Mouse (Mus musculus) brain, embryonic 14.5 days (tissue): ENCODE data around the gene Galr3. TPM values are rescaled to one million over a fixed set of nuclear protein-coding genes. Genes with fewer than 3 reads are reported as not detected.

Source experiments
- DNase-seq: peaks from one replicate; pipeline ENCODE4 v3.0.0-alpha.2; 2011; ENCODE audit warnings: low read depth
- CTCF ChIP-seq: fragments of 200-500 bp; IDR thresholded peaks from 2 replicates; pipeline ENCODE4 v1.5.1; 2012; ENCODE audit warnings: inconsistent platforms, mild to moderate bottlenecking, moderate library complexity, borderline replicate concordance; ENCODE audit not compliant: insufficient read depth, insufficient read length; ENCODE audit errors: extremely low read depth
- POLR2A ChIP-seq: fragments of 200-500 bp; IDR thresholded peaks from 2 replicates; pipeline ENCODE4 v1.6.1; 2012; ENCODE audit warnings: mild to moderate bottlenecking, inconsistent platforms, borderline replicate concordance; ENCODE audit not compliant: poor library complexity, insufficient read depth, insufficient read length, severe bottlenecking; ENCODE audit errors: extremely low read depth
- polyA plus RNA-seq: library from polyadenylated mRNA; depleted of rRNA; stranded (reverse); fragments of >200 nt; gene quantifications from 2 replicates; pipeline ENCODE4 v1.2.3, GENCODE M21; 2012

Gene Galr3
- polyA plus RNA-seq, 1 experiment: 0.19 TPM

GRCm38 (mm10) chr15:79009734-79010133, 32.0 kb upstream of the Galr3 start:
- TF ChIP-seq CTCF: no peak
- no peak for TF ChIP-seq POLR2A
- DNase-seq: no peak

DNA sequence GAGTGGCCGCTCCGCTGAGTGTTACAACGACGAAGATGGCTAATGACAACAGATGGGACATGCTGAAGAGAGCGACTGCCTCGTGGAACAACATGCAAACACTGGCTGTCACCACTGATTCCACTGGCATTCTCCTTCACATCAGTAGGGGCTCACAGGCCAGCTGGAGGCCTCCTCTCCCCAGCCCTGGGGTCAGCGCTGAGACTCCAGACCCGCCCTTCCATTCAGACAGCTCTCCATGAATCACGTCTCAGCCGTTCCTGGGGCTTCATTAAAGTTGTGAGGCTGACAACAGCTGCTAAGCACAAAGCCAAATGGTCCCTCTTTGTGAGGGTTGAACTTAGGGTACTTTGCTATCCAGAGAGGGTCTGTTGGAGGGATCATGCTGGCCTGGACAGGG, 30.1 kb upstream of the Galr3 start:
- peak; percentile 19 for DNase-seq
- TF ChIP-seq POLR2A (no peak), CTCF (no peak)

GRCm38 (mm10) chr15:79013382-79013781, 28.3 kb upstream of the Galr3 start:
- TF ChIP-seq CTCF (no peak), POLR2A (no peak)

DNA sequence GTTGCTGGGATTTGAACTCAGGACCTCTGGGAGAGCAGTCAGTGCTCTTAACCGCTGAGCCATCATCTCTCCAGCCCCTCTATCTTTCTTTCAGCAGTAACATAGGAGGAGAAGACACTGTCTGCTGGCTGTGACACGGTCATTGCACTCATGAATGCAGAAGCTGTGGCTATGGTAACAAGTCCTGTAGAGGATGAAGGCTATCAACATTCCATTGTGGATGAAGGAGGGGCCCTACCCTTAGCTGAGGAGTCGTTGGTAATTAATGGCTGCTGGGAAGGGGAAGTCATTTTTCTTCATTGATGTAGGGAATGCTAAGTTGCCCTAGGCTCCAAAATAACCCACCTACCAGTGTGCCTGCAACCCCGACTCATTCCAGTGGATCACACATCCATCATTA, 23.5 kb upstream of the Galr3 start:
- TF ChIP-seq CTCF: no peak
- no peak for DNase-seq

More at GRCm38 (mm10) chr15:79013382-79013781, 28.3 kb upstream of the Galr3 start:
- DNase-seq: peak; percentile 84

DNA sequence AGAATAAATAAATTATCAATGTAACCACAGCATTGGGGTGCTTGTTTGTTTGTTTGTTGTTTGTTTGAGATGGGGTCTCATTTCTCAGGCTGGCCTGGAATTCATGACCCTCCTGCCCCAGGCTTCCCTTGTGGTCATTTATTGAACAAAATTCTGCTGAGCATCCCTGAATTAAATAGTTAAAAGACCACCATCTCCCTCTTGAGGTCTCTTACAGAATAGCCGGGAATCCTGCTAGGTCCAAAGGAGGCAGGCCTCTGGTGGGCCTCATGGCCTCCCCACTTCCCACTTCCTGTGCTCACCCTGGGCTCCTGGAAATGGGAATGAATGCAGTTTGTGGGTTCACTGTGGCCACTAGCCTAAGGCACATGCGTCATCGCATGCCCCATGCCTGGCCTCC, 22.8 kb upstream of the Galr3 start:
- DNase-seq: no peak
- no peak for TF ChIP-seq POLR2A
- TF ChIP-seq CTCF: peak; percentile 20; the same call in 1 of the 2 replicates

DNA sequence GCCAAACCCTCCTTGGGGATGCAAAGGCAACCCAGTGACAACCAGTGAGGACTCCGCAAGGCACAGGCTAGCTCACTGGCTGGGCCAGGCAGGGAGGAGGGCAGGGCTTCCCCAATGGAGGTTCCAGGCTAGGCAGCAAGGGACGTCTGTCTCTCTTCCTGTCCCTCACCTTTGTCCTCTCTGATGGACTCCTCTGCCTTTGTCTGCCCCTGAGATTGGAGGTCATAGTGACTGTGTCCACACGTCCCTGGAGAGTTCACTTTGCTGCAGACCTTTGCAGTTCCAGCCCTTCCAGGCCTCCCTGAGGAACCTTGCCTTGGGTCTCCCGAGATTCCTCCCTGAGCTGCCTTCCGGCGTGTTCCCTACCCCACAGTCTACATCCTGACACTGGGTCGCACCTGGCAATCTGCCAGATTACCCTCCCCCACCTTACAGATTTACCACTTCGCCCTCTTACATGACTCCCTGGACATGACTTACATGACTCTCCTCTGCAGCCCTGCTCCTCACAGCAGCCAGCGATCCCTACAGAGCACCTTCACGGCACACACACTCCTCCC, 18.9 kb upstream of the Galr3 start:
- no peak for DNase-seq

GRCm38 (mm10) chr15:79023366-79023765, 18.3 kb upstream of the Galr3 start:
- DNase-seq: no peak

More for the DNA sequence above, 18.9 kb upstream of the Galr3 start:
- TF ChIP-seq CTCF (no peak), POLR2A (no peak)

DNA sequence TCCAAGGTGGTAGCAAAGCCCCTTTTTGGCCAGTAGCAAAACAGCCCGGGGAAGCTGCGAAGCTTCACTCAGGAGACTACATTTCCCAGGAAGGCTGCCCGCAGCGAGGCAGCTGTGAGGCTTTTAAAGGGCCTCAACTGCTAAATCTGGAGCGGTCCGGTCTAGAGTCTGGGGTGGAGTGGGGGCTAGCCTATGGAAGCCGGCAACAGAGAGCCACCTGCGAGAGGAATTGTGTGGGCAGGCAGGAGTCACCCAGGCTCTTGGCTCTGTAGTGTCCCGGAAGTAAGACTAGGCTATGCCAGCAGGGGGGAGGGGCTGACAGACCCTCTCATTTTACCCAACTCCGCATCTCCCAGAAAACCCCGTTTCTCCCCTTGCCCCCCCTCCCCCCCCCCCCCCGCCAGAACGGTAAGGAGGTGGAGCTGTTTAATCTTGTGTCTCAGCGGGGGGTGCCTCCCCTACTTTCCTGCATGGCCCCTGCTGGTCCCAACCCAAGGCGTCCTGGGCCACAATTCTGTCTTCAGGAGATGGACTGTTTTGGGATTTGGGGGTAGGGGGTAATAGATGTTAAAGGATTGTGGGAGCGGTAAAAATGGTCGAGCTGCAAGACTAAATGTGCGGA, 15.9 kb upstream of the Galr3 start:
- TF ChIP-seq CTCF (no peak), POLR2A (no peak)
- peak; percentile 39 for DNase-seq

More at GRCm38 (mm10) chr15:79023366-79023765, 18.3 kb upstream of the Galr3 start:
- TF ChIP-seq CTCF: no peak
- no peak for TF ChIP-seq POLR2A

DNA sequence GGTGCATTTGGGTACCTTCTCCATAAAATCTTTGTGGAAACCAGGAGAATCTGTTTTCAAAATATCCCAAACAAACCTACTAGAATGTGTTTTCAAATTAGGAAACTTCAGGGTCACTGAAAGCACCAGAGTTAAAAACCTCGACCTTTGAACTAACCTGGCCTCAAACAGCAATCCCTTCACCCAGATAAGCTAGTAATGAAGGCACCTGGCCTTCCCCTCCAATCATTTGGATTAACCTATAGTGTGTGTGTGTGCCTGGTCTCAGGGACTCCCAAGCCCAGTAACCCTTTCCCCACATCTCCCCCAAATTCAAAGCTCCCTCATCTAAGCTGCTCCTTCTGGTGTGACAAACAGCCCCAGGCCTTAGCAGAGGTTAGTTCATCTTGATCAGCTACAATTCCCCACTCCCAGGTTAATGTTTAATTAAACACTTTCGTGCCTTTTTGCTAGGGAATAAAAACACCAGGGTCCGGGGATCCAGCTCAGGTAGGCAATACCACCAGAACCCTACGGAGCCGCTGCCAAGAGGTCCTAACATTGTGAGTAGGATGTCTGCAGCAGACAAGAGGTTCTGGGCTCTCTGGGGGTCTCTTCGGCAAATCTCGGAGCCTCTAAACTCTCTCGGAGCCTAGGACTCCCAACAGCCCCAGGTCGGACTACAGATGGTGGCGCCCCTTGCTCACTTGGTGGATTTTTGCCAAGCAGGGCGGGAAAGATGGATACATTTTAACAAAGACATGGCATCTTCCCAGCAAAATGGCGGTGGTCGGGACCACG, 15.0 kb upstream of the Galr3 start:
- TF ChIP-seq CTCF: no peak
- no peak for TF ChIP-seq POLR2A
- DNase-seq: peak; percentile 72

- DNase-seq: peak; percentile 30
These were observed 14.1 kb upstream of the Galr3 start for GRCm38 (mm10) chr15:79027291-79028205.

GRCm38 (mm10) chr15:79028237-79028738, 13.4 kb upstream of the Galr3 start, which contains the start of gene H1f0:
Gene H1f0 (plus strand): TSS chr15:79028450.
- DNase-seq: peak; percentile 96

More at GRCm38 (mm10) chr15:79027291-79028205, 14.1 kb upstream of the Galr3 start:
- TF ChIP-seq CTCF (no peak), POLR2A (no peak)

More at GRCm38 (mm10) chr15:79028237-79028738, 13.4 kb upstream of the Galr3 start, which contains the start of gene H1f0:
- peak; percentile 91 for TF ChIP-seq POLR2A
- TF ChIP-seq CTCF: no peak
